Mouse (Mus musculus): Measurements from ENCODE around the gene Naxd.

DNA sequence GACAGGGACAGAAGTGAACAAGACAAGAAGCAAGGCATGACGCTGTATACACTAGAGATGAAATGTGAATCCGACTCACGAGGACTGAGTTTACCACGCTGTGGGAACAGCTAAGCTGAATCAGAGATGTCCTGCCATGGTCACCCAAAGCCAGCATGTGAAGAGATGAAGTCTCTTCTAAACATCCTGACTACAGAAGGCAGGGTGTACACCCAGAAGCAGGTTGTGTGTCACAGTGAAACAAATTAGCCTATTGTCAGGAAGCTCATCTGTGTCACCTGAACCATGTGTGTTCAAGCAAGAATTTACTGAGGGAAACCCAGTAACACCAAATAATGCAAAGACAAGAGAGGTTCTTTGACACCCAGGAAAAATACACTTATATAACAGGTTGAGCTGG lies 31.7 kb upstream of the Naxd start:
- TF ChIP-seq CTCF (IDR thresholded peaks at IDR 0.05; ENCODE audit: extremely low read depth, insufficient read depth, low read length), result no peak
- no peak for TF ChIP-seq POLR2A (IDR thresholded peaks at IDR 0.05; ENCODE audit: extremely low read depth, insufficient read depth, low read length)
